Mouse (Mus musculus): ENCODE data around the gene Tspan12. TPM values are rescaled to one million over a fixed set of nuclear protein-coding genes. Genes with fewer than 3 reads are reported as not detected.
A peak's percentile ranks its signal among the peaks of the same experiment; 100 is the strongest.

Gene Tspan12
- polyA plus RNA-seq, 1 experiment from 2014 or later = 74.1 TPM

- H3K27me3 ChIP-seq (ENCODE audit: insufficient read depth, low read length) = peaks cover 14% of the 10 kb centered on the region; the same call in 1 of the 2 replicates
- peaks cover 7% of the 10 kb centered on the region for H3K4me1 ChIP-seq (ENCODE audit: insufficient read depth, low read length)
- H3K9me3 ChIP-seq (ENCODE audit: low read length) = no peaks in the 10 kb centered on the region
- no peak for ATAC-seq (ENCODE audit: low FRiP score, low TSS enrichment)
- H3K4me2 ChIP-seq (replicated peaks; ENCODE audit: low read depth, low read length) = no peak overlapping the region
- no peak overlapping the region for H3K9ac ChIP-seq (replicated peaks; ENCODE audit: low read length)
- WGBS = 21% methylated on average over 7 of the region's 7 CpGs
- no peak overlapping the region for H3K4me3 ChIP-seq (ENCODE audit: low read length)
- no peaks in the 10 kb centered on the region for H3K36me3 ChIP-seq (ENCODE audit: insufficient read depth, low read length)
- no peak overlapping the region for H3K27ac ChIP-seq (ENCODE audit: low read length)
Measured at GRCm38 (mm10) chr6:21855921-21856320, 3.6 kb upstream of the Tspan12 start.

DNA sequence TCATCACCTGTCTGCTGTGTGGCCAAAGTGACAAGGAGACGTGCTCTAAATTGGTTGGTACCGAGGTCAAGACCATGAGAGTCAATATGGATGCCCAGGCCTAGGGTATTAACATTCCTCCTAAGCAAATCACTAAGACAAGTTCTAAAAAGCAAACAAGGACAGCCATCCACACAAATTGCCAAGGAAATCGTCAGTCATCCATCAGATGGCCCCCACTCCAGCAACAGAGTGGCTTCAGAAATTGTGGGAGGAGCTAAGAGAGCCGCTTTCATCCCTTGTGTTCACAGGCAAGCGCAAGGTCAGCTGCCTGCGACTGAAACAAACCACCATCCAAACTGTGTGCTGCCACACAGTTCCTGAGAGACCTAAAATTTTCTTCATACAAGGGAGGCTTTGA lies 1.0 kb upstream of the Tspan12 start:
- no peak overlapping the region for H3K9ac ChIP-seq (replicated peaks; ENCODE audit: low read length)
- 55% methylated on average over 6 of the region's 6 CpGs for WGBS
- no peak overlapping the region for H3K27ac ChIP-seq (ENCODE audit: low read length)
- no peaks in the 10 kb centered on the region for H3K36me3 ChIP-seq (ENCODE audit: insufficient read depth, low read length)
- no peak for ATAC-seq (ENCODE audit: low FRiP score, low TSS enrichment)
- no peak overlapping the region for H3K4me2 ChIP-seq (replicated peaks; ENCODE audit: low read depth, low read length)
- H3K27me3 ChIP-seq (ENCODE audit: insufficient read depth, low read length) = peaks cover 9% of the 10 kb centered on the region; the same call in 1 of the 2 replicates
- peaks cover 17% of the 10 kb centered on the region for H3K4me1 ChIP-seq (ENCODE audit: insufficient read depth, low read length)
- no peaks in the 10 kb centered on the region for H3K9me3 ChIP-seq (ENCODE audit: low read length)
- H3K4me3 ChIP-seq (ENCODE audit: low read length) = no peak overlapping the region

GRCm38 (mm10) chr6:21851596-21852343 lies 545 bp downstream of the Tspan12 start:
- 0 out of 2 replicates have a peak, but pooled peaks cover 3% of the 10 kb centered on the region for H3K36me3 ChIP-seq (ENCODE audit: insufficient read depth, low read length)
- H3K9me3 ChIP-seq (ENCODE audit: low read length) = no peaks in the 10 kb centered on the region
- peak overlapping the region; percentile 71 for H3K4me2 ChIP-seq (replicated peaks; ENCODE audit: low read depth, low read length)
- under 1% methylated on average over 60 of the region's 62 CpGs for WGBS
- H3K27me3 ChIP-seq (ENCODE audit: insufficient read depth, low read length) = peaks cover 9% of the 10 kb centered on the region; the same call in 1 of the 2 replicates
- ATAC-seq (ENCODE audit: low FRiP score, low TSS enrichment) = peak; percentile 93
- H3K4me1 ChIP-seq (ENCODE audit: insufficient read depth, low read length) = peaks cover 17% of the 10 kb centered on the region
- peak overlapping the region; percentile 95 for H3K27ac ChIP-seq (ENCODE audit: low read length)
- peak overlapping the region; percentile 82 for H3K4me3 ChIP-seq (ENCODE audit: low read length)
- peak overlapping the region; percentile 88 for H3K9ac ChIP-seq (replicated peaks; ENCODE audit: low read length)

DNA sequence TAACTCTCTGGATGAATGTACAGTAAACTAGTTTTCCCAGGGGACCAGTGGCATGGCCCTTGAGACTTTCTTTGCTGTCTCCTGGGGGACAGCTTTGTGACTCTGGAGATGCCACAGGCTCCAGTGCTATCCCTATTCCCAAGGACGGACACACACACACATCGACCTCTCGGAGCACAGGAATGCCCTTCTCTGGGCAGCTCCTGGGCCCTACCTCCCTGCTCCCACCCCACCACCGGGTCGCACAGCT lies 1.0 kb downstream of the Tspan12 start:
- H3K4me3 ChIP-seq (ENCODE audit: low read length) = peak overlapping the region; percentile 82
- H3K4me2 ChIP-seq (replicated peaks; ENCODE audit: low read depth, low read length) = peak overlapping the region; percentile 71

DNA sequence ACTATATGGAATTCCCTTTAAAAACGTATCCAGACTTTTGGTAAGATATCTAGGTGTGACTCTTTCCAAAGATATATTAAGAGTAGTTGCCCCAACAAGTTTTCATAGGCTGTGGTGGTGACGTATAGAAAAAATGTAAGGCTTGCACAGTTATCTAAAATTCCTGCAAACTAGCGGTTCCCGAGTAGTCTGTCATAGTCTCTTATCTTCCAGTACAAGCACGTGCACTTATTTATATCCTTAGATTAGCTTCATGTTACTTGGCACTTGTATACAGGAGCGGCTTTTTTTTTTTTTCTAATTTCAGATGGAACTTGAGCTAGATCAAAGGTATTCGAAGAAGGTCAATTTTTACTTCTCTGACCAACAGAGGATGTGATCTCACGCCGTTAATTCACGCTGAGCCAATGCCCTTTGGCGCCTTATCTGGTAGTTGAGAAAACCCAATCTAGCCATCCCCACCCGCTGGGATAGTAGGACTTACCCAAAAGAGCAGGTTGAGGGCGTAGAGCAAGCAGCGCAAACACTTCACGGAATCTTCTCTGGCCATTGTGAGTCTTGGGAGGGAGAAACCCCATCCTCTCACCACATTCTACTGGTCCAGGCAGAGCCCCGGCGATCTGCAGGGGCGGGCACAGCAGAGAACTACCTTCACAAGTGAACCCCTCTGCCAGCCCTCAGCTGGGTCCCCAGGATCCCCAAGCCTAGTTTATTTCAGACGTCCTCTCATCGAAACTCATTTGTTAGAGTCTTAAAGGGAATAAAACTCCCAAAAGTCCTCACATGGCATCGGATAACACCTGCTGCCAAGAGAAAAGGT lies 1.6 kb downstream of the Tspan12 start:
- Histone ChIP-seq H3K9ac (replicated peaks; ENCODE audit: low read length) (peak overlapping the region; percentile 88), H3K27me3 (ENCODE audit: insufficient read depth, low read length) (peaks cover 9% of the 10 kb centered on the region; the same call in 1 of the 2 replicates), H3K4me1 (ENCODE audit: insufficient read depth, low read length) (peaks cover 14% of the 10 kb centered on the region), H3K27ac (ENCODE audit: low read length) (peak overlapping the region; percentile 95; the same call in 1 of the 2 replicates), H3K4me3 (ENCODE audit: low read length) (peak overlapping the region; percentile 82), H3K4me2 (replicated peaks; ENCODE audit: low read depth, low read length) (peak overlapping the region; percentile 71), H3K9me3 (ENCODE audit: low read length) (no peaks in the 10 kb centered on the region), H3K36me3 (ENCODE audit: insufficient read depth, low read length) (peaks cover 7% of the 10 kb centered on the region)
- peak; percentile 27; the same call in 1 of the 2 replicates for ATAC-seq (ENCODE audit: low FRiP score, low TSS enrichment)
- 18% methylated on average over 21 of the region's 21 CpGs for WGBS

More for the DNA sequence above, 1.0 kb downstream of the Tspan12 start:
- peak overlapping the region; percentile 88 for H3K9ac ChIP-seq (replicated peaks; ENCODE audit: low read length)
- H3K4me1 ChIP-seq (ENCODE audit: insufficient read depth, low read length) = peaks cover 17% of the 10 kb centered on the region
- H3K9me3 ChIP-seq (ENCODE audit: low read length) = no peaks in the 10 kb centered on the region
- WGBS = 0% methylated on average over 5 of the region's 5 CpGs
- peaks cover 9% of the 10 kb centered on the region; the same call in 1 of the 2 replicates for H3K27me3 ChIP-seq (ENCODE audit: insufficient read depth, low read length)
- H3K36me3 ChIP-seq (ENCODE audit: insufficient read depth, low read length) = 0 out of 2 replicates have a peak, but pooled peaks cover 3% of the 10 kb centered on the region
- ATAC-seq (ENCODE audit: low FRiP score, low TSS enrichment) = peak; percentile 93
- H3K27ac ChIP-seq (ENCODE audit: low read length) = peak overlapping the region; percentile 95

GRCm38 (mm10) chr6:21848808-21849207 lies 3.5 kb downstream of the Tspan12 start:
- H3K4me3 ChIP-seq (ENCODE audit: low read length) = no peak overlapping the region
- peaks cover 9% of the 10 kb centered on the region for H3K36me3 ChIP-seq (ENCODE audit: insufficient read depth, low read length)
- 95% methylated on average over 4 of the region's 4 CpGs for WGBS
- H3K4me2 ChIP-seq (replicated peaks; ENCODE audit: low read depth, low read length) = no peak overlapping the region
- H3K9me3 ChIP-seq (ENCODE audit: low read length) = no peaks in the 10 kb centered on the region
- H3K27me3 ChIP-seq (ENCODE audit: insufficient read depth, low read length) = peaks cover 1% of the 10 kb centered on the region; the same call in 1 of the 2 replicates
- H3K27ac ChIP-seq (ENCODE audit: low read length) = no peak overlapping the region
- no peak for ATAC-seq (ENCODE audit: low FRiP score, low TSS enrichment)
- H3K9ac ChIP-seq (replicated peaks; ENCODE audit: low read length) = no peak overlapping the region
- peaks cover 13% of the 10 kb centered on the region for H3K4me1 ChIP-seq (ENCODE audit: insufficient read depth, low read length)

GRCm38 (mm10) chr6:21839976-21840775 lies 12.1 kb downstream of the Tspan12 start:
- no peak overlapping the region for H3K4me3 ChIP-seq (ENCODE audit: low read length)
- no peaks in the 10 kb centered on the region for H3K27me3 ChIP-seq (ENCODE audit: insufficient read depth, low read length)
- ATAC-seq (ENCODE audit: low FRiP score, low TSS enrichment) = peak; percentile 69; the same call in 1 of the 2 replicates
- H3K9ac ChIP-seq (replicated peaks; ENCODE audit: low read length) = no peak overlapping the region
- WGBS = 7% methylated on average over 9 of the region's 9 CpGs
- H3K4me2 ChIP-seq (replicated peaks; ENCODE audit: low read depth, low read length) = no peak overlapping the region
- peaks cover 19% of the 10 kb centered on the region for H3K4me1 ChIP-seq (ENCODE audit: insufficient read depth, low read length)
- H3K36me3 ChIP-seq (ENCODE audit: insufficient read depth, low read length) = peaks cover 2% of the 10 kb centered on the region; the same call in 1 of the 2 replicates
- H3K27ac ChIP-seq (ENCODE audit: low read length) = peak overlapping the region; percentile 13; the same call in 1 of the 2 replicates
- H3K9me3 ChIP-seq (ENCODE audit: low read length) = no peaks in the 10 kb centered on the region

DNA sequence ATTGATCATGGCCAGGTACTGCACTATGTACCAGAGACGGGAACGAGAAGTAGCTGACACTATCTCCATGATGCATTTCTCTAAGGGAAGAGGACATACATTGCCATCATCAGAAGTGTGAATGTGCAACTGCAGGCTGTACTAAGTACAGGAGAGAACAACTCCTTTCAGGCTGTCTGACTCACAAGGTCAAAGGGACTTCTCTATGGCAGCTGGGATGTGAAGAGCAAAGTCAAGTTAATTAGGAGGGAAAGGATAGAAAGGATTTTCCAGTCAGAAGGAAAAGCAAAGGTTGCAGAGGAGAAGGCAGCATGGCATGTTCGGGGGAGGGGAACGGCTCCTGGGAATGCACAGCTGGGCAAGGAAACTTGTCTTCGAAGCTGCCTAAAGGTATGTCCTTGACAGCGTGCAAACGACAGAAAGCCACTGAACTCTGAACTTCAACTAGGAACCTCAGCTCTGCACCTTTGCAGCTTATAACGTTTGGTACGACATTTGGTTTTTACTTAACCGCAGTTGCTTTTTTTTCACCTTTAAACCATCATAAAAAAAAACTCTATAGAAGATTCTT lies 13.0 kb downstream of the Tspan12 start:
- peaks cover 8% of the 10 kb centered on the region; the same call in 1 of the 2 replicates for H3K36me3 ChIP-seq (ENCODE audit: insufficient read depth, low read length)
- peak; percentile 63 for ATAC-seq (ENCODE audit: low FRiP score, low TSS enrichment)
- H3K9me3 ChIP-seq (ENCODE audit: low read length) = no peaks in the 10 kb centered on the region
- H3K27me3 ChIP-seq (ENCODE audit: insufficient read depth, low read length) = no peaks in the 10 kb centered on the region
- no peak overlapping the region for H3K4me2 ChIP-seq (replicated peaks; ENCODE audit: low read depth, low read length)
- peaks cover 19% of the 10 kb centered on the region for H3K4me1 ChIP-seq (ENCODE audit: insufficient read depth, low read length)
- 56% methylated on average over 10 of the region's 10 CpGs for WGBS
- no peak overlapping the region for H3K4me3 ChIP-seq (ENCODE audit: low read length)
- H3K9ac ChIP-seq (replicated peaks; ENCODE audit: low read length) = no peak overlapping the region
- no peak overlapping the region for H3K27ac ChIP-seq (ENCODE audit: low read length)

DNA sequence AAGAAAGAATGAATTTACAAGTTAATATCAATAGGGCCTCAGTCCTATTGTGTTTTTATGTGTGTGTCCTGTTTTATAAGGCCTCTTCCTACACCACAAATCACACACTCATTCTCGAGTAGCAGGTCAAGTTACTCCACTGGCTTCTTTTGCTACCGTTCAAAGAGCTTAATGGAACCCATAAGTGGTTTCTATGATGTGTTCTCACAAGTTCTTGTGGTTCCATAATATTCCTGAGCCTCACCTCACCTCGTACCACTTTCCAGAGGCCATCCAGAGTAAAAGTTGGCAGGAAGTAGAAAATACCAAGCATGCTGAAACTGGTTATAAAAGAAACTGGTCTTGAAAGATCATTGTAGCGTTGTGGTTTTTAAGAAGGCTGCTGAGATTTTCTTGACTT lies 18.8 kb downstream of the Tspan12 start:
- Histone ChIP-seq H3K27ac (ENCODE audit: low read length) (no peak overlapping the region), H3K27me3 (ENCODE audit: insufficient read depth, low read length) (no peaks in the 10 kb centered on the region), H3K36me3 (ENCODE audit: insufficient read depth, low read length) (peaks cover 14% of the 10 kb centered on the region), H3K4me2 (replicated peaks; ENCODE audit: low read depth, low read length) (no peak overlapping the region), H3K4me1 (ENCODE audit: insufficient read depth, low read length) (0 out of 2 replicates have a peak, but pooled peaks cover 3% of the 10 kb centered on the region), H3K9me3 (ENCODE audit: low read length) (no peaks in the 10 kb centered on the region), H3K4me3 (ENCODE audit: low read length) (no peak overlapping the region), H3K9ac (replicated peaks; ENCODE audit: low read length) (no peak overlapping the region)
- WGBS = 86% methylated on average over 4 of the region's 4 CpGs
- no peak for ATAC-seq (ENCODE audit: low FRiP score, low TSS enrichment)
